13 mouse cellular contexts compared by ENCODE assay signal in the genomic region with DNA sequence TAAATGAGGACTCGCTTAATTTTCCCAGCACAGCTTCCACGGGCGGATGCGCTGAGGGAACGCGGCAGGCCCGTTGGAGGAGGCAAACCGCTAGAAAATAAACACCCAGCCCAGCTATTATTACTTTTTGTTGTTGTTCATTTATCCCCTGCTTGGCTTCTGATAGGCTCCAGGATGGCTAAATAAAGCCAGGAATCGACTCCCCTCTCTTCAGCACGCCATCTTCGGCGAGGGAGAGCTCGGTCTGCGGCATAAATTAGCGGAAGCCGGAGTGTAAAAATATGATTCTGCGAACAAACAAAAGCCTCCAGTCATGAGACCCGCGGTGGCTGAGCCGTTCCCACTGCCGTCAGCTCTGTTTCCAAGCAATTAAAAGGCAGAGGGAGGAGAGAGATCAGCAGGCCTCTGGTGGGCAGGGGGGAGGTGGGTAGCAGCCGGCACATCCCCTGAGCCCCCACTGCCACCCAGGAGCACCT. TPM values are rescaled to one million over a fixed set of nuclear protein-coding genes. Genes with fewer than 3 reads are reported as not detected.
DNase-seq lines count a peak whose midpoint lies in the region; ATAC-seq and TF ChIP-seq lines count a peak whose summit lies in the region.
"Had no signal": no experiment of that assay in that cellular context is flagged by ENCODE, and none has a peak within 500 bp of the region (broad histone marks: within the 10 kb centered on the region; RNA-seq: fewer than 3 reads in every experiment).

No protein-coding gene starts in this region.

- no peak overlapping the region for H3K4me3 ChIP-seq in cortical plate, adult 2 months (ENCODE audit: insufficient read depth, low read length)
- H3K4me3 ChIP-seq in forebrain, embryonic 15.5 days = no peak overlapping the region
- H3K4me3 ChIP-seq in kidney, embryonic 15.5 days (replicated peaks) = no peak overlapping the region
- H3K4me3 ChIP-seq: liver, embryonic 15.5 days had no signal

- H3K36me3 ChIP-seq in forebrain, embryonic 15.5 days = no peaks in the 10 kb centered on the region
- H3K36me3 ChIP-seq in kidney, embryonic 15.5 days = no peaks in the 10 kb centered on the region
- H3K36me3 ChIP-seq: liver, embryonic 15.5 days had no signal

- no peak for TF ChIP-seq CTCF in cortical plate, adult 2 months (IDR thresholded peaks at IDR 0.05; ENCODE audit: extremely low read depth, insufficient read depth, low read length)

- H3K27ac ChIP-seq in cortical plate, adult 2 months (ENCODE audit: insufficient read depth, low read length) = peak overlapping the region; percentile 53; the same call in 1 of the 2 replicates
- peak overlapping the region; percentile 69 for H3K27ac ChIP-seq in forebrain, embryonic 15.5 days (replicated peaks)
- no peak overlapping the region for H3K27ac ChIP-seq in kidney, embryonic 15.5 days
- H3K27ac ChIP-seq: liver, embryonic 15.5 days had no signal

- H3K9me3 ChIP-seq in forebrain, embryonic 15.5 days = no peaks in the 10 kb centered on the region
- no peaks in the 10 kb centered on the region for H3K9me3 ChIP-seq in kidney, embryonic 15.5 days (replicated peaks)
- H3K9me3 ChIP-seq: liver, embryonic 15.5 days had no signal

- ATAC-seq in forebrain, embryonic 15.5 days (replicated peaks) = 0 out of 2 replicates have a peak, but pooled peaks have one; percentile 27
- ATAC-seq in kidney, embryonic 15.5 days (replicated peaks; ENCODE audit: low FRiP score) = no peak
- no peak for ATAC-seq in granulocyte monocyte progenitor cell, adult 5-6 weeks (replicated peaks; ENCODE audit: poor library complexity, severe bottlenecking)
- ATAC-seq: activated CD4-positive, CD25-positive, alpha-beta regulatory T cell, adult 4 months had no signal

- TF ChIP-seq POLR2A in cortical plate, adult 2 months (IDR thresholded peaks at IDR 0.05; ENCODE audit: extremely low read depth, insufficient read depth, low read length) = 0 out of 2 replicates have a peak, but pooled peaks have one; percentile 20

- peak; percentile 65 for DNase-seq in left cerebral cortex, postnatal 36 days (ENCODE audit: low spot score in 2 of 2)
- peak; percentile 51 for DNase-seq in retina, embryonic 14.5 days (ENCODE audit: low spot score)
- no peak for DNase-seq in heart, postnatal 25 days (ENCODE audit: low spot score)
- DNase-seq in heart, adult 11 months = no peak
- DNase-seq: thymus, adult 2 months had no signal

- H3K4me1 ChIP-seq in cortical plate, adult 2 months (ENCODE audit: control insufficient read depth, insufficient read depth, low read length) = peaks cover 30% of the 10 kb centered on the region
- peaks cover 64% of the 10 kb centered on the region for H3K4me1 ChIP-seq in forebrain, embryonic 15.5 days
- H3K4me1 ChIP-seq in kidney, embryonic 15.5 days = peaks cover 9% of the 10 kb centered on the region; the same call in 1 of the 2 replicates
- H3K4me1 ChIP-seq: liver, embryonic 15.5 days had no signal

- H3K4me2 ChIP-seq in forebrain, embryonic 15.5 days (replicated peaks) = peak overlapping the region; percentile 31
- no peak overlapping the region for H3K4me2 ChIP-seq in kidney, embryonic 15.5 days
- H3K4me2 ChIP-seq: heart, embryonic 11.5 days; liver, embryonic 15.5 days had no signal

- WGBS in forebrain, embryonic 15.5 days = 17% methylated on average over 22 of the region's 22 CpGs
- WGBS in kidney, embryonic 15.5 days = 77% methylated on average over 22 of the region's 22 CpGs

- intact Hi-C loops in left cerebral cortex, postnatal 36 days (cut with DNase I) = loop anchor here (1.0 to 5.0 kb wide), 2 partner anchors 28 to 67 kb away; a partner anchor contains a TSS
- intact Hi-C loops in heart, postnatal 25 days (cut with DNase I) = no loop called here

- H3K27me3 ChIP-seq in forebrain, embryonic 15.5 days = no peaks in the 10 kb centered on the region
- H3K27me3 ChIP-seq in kidney, embryonic 15.5 days = no peaks in the 10 kb centered on the region
- H3K27me3 ChIP-seq: liver, embryonic 15.5 days had no signal

- H3K9ac ChIP-seq in forebrain, embryonic 15.5 days (replicated peaks) = peak overlapping the region; percentile 18
- no peak overlapping the region for H3K9ac ChIP-seq in kidney, embryonic 15.5 days
- H3K9ac ChIP-seq: liver, embryonic 15.5 days had no signal

RNA-seq across cellular contexts. Expression of a gene that starts 49.4 kb away (rescaled TPM):
- 130 and 143 TPM in 2 replicates for polyA plus RNA-seq in cortical plate, adult 2 months (2012; rRNA removed)
- polyA plus RNA-seq in forebrain, embryonic 15.5 days (2015; fragmentation: Nextera tagmentation; extraction: Ambion mirVana) = 6.7 and 7.7 TPM in 2 replicates
- total RNA-seq in left cerebral cortex, postnatal 36 days (2021) = 100 to 1,000 TPM; 218 to 232 TPM
- total RNA-seq in heart, postnatal 25 days (2021) = 10 to 100 TPM; 14.9 to 15.4 TPM
- polyA plus RNA-seq in kidney, embryonic 15.5 days (2015; fragmentation: Nextera tagmentation; extraction: Ambion mirVana) = 1.4 and 2.3 TPM in 2 replicates
- total RNA-seq in granulocyte monocyte progenitor cell, adult 5-6 weeks (2014; fragmentation: Nextera tagmentation) = not detected in 2 replicates
- not detected in 2 replicates for total RNA-seq in granulocyte monocyte progenitor cell, adult 5-6 weeks (2017)
- total RNA-seq: megakaryocyte-erythroid progenitor cell, adult 5-6 weeks had no signal
- polyA plus RNA-seq: activated CD4-positive, CD25-positive, alpha-beta regulatory T cell, adult 4 months; liver, embryonic 15.5 days had no signal

Comparison
In these comparisons a context has a peak if more than half of its experiments do, and no peak if none do; other contexts are left out.
1. DNase-seq: peak in left cerebral cortex, postnatal 36 days (2 of 2) and retina, embryonic 14.5 days (single experiment); none in heart, postnatal 25 days (single experiment) and heart, adult 11 months (single experiment).
2. RNA of a gene that starts 49.4 kb away (total RNA-seq): 218 to 232 TPM in left cerebral cortex, postnatal 36 days and 14.9 to 15.4 TPM in heart, postnatal 25 days; not detected in granulocyte monocyte progenitor cell, adult 5-6 weeks; every median in the first group is over 10 times any median in the second.